Mouse (Mus musculus): Measurements from ENCODE around the gene Gm26741.

The Gm26741 gene

GRCm38 (mm10) chr10:52388922-52389430, 30.4 kb downstream of the Gm26741 start, which contains the start of gene Nepn:
Gene Nepn, plus strand, starts transcription at chr10:52388972.
- no peak for DNase-seq (ENCODE audit: extremely low spot score, low read depth, low spot score)

DNA sequence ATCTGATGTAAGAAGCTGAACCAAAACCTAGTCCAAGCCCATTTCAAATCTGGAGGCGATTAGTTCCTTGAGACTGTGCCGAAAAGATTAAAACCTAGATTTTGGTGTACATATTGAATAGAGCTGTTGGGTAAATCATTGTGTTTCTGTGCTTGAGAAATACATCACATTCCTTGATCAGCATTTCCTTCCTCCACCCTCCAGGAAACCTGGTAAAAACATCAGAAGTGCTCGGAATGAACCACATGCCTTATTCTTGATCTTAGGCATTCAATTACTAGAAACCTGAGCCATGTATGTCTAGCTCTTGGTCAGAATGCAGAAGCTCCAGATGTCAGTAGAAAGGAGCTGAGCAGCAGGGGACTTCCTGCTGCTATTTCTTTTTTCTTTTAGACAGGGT, 30.9 kb downstream of the Gm26741 start:
- DNase-seq (ENCODE audit: extremely low spot score, low read depth, low spot score), result no peak

GRCm38 (mm10) chr10:52391208-52391607, 32.6 kb downstream of the Gm26741 start:
- no peak for DNase-seq (ENCODE audit: extremely low spot score, low read depth, low spot score)

DNA sequence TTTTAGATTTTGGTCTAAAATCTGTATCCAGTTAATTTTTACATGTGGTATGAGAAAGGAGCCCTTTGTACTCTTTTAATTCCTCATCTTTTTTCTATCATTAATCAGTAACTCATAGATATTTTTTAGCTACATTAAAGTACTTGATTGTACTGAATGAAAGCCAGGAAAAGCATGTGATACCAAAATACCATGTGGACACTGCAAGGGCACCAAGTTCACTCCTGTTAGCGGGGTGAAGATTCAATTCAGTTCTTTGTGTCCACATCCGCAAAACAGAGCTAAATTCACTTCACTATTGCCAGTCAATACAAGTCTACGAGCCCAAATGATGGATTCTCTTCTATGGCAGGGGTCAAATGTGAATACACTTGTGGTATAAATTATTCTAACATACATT, 38.1 kb downstream of the Gm26741 start:
- DNase-seq (ENCODE audit: extremely low spot score, low read depth, low spot score), result no peak

- DNase-seq (ENCODE audit: extremely low spot score, low read depth, low spot score), result no peak
These were observed 40.1 kb downstream of the Gm26741 start for GRCm38 (mm10) chr10:52398715-52399114.

- no peak for DNase-seq (ENCODE audit: extremely low spot score, low read depth, low spot score)
These were observed 41.2 kb downstream of the Gm26741 start for GRCm38 (mm10) chr10:52399722-52400121.

- no peak for DNase-seq (ENCODE audit: extremely low spot score, low read depth, low spot score)
These were observed 46.6 kb downstream of the Gm26741 start for GRCm38 (mm10) chr10:52405160-52405559.

DNA sequence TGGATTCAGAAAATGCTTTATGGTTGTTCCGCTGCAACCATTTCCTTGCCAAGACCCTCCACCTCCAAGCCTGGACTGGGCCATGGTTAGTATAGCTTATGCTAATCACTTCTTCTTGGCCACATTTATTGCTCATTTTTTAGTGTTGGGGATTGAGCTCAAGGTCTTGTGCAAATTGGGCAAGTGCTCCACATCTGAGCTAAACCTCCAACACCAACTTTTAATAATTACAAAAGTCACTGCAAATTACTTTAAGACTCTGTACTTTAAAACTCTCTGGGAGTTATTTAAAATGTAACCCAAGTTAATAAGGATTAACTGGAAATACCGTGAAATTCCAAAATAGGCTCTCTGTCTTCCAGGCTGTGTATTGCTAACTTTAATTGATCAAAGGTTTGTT, 49.0 kb downstream of the Gm26741 start:
- no peak for DNase-seq (ENCODE audit: extremely low spot score, low read depth, low spot score)

Data from hindlimb bud, embryonic 11.5 days (tissue).